ENCODE assay signal across 28 mouse cellular contexts in genomic region chr6:28629866-28630265, GRCm38 (mm10).
DNase-seq lines count a peak whose midpoint lies in the region; ATAC-seq and TF ChIP-seq lines count a peak whose summit lies in the region.
"Had no signal": no experiment of that assay in that cellular context is flagged by ENCODE, and none has a peak within 500 bp of the region (broad histone marks: within the 10 kb centered on the region; RNA-seq: fewer than 3 reads in every experiment).

No protein-coding gene starts in this region.

- no peaks in the 10 kb centered on the region for H3K27me3 ChIP-seq in forebrain, embryonic 11.5 days (ENCODE audit: control insufficient read depth, insufficient read depth, low read length)
- no peaks in the 10 kb centered on the region for H3K27me3 ChIP-seq in forebrain, embryonic 10.5 days (ENCODE audit: poor library complexity, severe bottlenecking)
- H3K27me3 ChIP-seq in lung, embryonic 14.5 days (ENCODE audit: insufficient read depth, low read length): no peaks in the 10 kb centered on the region
- no peaks in the 10 kb centered on the region for H3K27me3 ChIP-seq in forebrain, embryonic 13.5 days
- H3K27me3 ChIP-seq: embryonic facial prominence, embryonic 12.5 days; limb, embryonic 15.5 days; liver, embryonic 13.5 days; midbrain, embryonic 12.5 days; neural tube, embryonic 12.5 days had no signal

- no peak for DNase-seq in forebrain, embryonic 11.5 days (ENCODE audit: low spot score)
- DNase-seq in forebrain, embryonic 10.5 days (ENCODE audit: extremely low spot score, low spot score): no peak
- peak; percentile 26 for DNase-seq in lung, embryonic 14.5 days
- DNase-seq in lung, postnatal 36 days: no peak
- DNase-seq in retina, postnatal 1 day: peak; percentile 45
- no peak for DNase-seq in frontal cortex, adult 2 months (ENCODE audit: extremely low spot score in 1 of 2, low spot score in 1 of 2)
- DNase-seq: adrenal gland, adult 2 months; adrenal gland, postnatal 36 days; cerebellum, adult 9-11 months; heart, postnatal 14 days; kidney, adult 18-20 months; kidney, postnatal 36 days; layer of hippocampus, postnatal 36 days; liver, embryonic 13.5 days; lung, adult 18-20 months; thymus, postnatal 4 days had no signal

- H3K4me1 ChIP-seq in forebrain, embryonic 11.5 days (replicated peaks; ENCODE audit: control insufficient read depth, insufficient read depth, low read length): peaks cover 10% of the 10 kb centered on the region; the same call in 1 of the 2 replicates
- peaks cover 38% of the 10 kb centered on the region for H3K4me1 ChIP-seq in forebrain, embryonic 10.5 days
- 0 out of 2 replicates have a peak, but pooled peaks cover 3% of the 10 kb centered on the region for H3K4me1 ChIP-seq in lung, embryonic 14.5 days (ENCODE audit: insufficient read depth)
- H3K4me1 ChIP-seq in forebrain, embryonic 13.5 days: peaks cover 51% of the 10 kb centered on the region
- H3K4me1 ChIP-seq: limb, embryonic 10.5 days had no signal

- no peak overlapping the region for H3K27ac ChIP-seq in forebrain, embryonic 11.5 days (ENCODE audit: low read depth, low read length)
- H3K27ac ChIP-seq in forebrain, embryonic 10.5 days: no peak overlapping the region
- H3K27ac ChIP-seq in lung, embryonic 14.5 days (ENCODE audit: low read depth): no peak overlapping the region
- H3K27ac ChIP-seq in forebrain, embryonic 13.5 days: no peak overlapping the region
- H3K27ac ChIP-seq: embryonic facial prominence, embryonic 12.5 days; hindbrain, embryonic 10.5 days; limb, embryonic 10.5 days; limb, embryonic 15.5 days; liver, embryonic 13.5 days; midbrain, embryonic 12.5 days; neural tube, embryonic 12.5 days had no signal

- ATAC-seq in forebrain, embryonic 11.5 days (replicated peaks; ENCODE audit: low FRiP score): peak; percentile 62; the same call in 1 of the 2 replicates
- no peak for ATAC-seq in lung, embryonic 14.5 days (ENCODE audit: insufficient read depth)
- peak; percentile 33; the same call in 1 of the 2 replicates for ATAC-seq in forebrain, embryonic 13.5 days
- ATAC-seq in erythroblast, adult 5-6 weeks (replicated peaks; ENCODE audit: low FRiP score, poor library complexity, severe bottlenecking): no peak
- ATAC-seq: activated CD4-positive, CD25-positive, alpha-beta regulatory T cell, adult 4 months; hindbrain, embryonic 16.5 days had no signal

- no peak overlapping the region for H3K9ac ChIP-seq in forebrain, embryonic 11.5 days (ENCODE audit: low read length)
- no peak overlapping the region for H3K9ac ChIP-seq in lung, embryonic 14.5 days
- H3K9ac ChIP-seq in forebrain, embryonic 13.5 days: no peak overlapping the region
- H3K9ac ChIP-seq: embryonic facial prominence, embryonic 12.5 days; limb, embryonic 15.5 days; liver, embryonic 13.5 days; midbrain, embryonic 12.5 days; neural tube, embryonic 12.5 days had no signal

- no peak for TF ChIP-seq CTCF in lung, embryonic 14.5 days (IDR thresholded peaks at IDR 0.05; ENCODE audit: low read depth)

- H3K36me3 ChIP-seq in forebrain, embryonic 11.5 days (ENCODE audit: control insufficient read depth, insufficient read depth, low read length): no peaks in the 10 kb centered on the region
- peaks cover 10% of the 10 kb centered on the region for H3K36me3 ChIP-seq in forebrain, embryonic 10.5 days (replicated peaks)
- H3K36me3 ChIP-seq in lung, embryonic 14.5 days (ENCODE audit: insufficient read depth): peaks cover 7% of the 10 kb centered on the region; the same call in 1 of the 2 replicates
- no peaks in the 10 kb centered on the region for H3K36me3 ChIP-seq in forebrain, embryonic 13.5 days (ENCODE audit: poor library complexity, severe bottlenecking)
- H3K36me3 ChIP-seq: midbrain, embryonic 12.5 days; neural tube, embryonic 12.5 days had no signal

- H3K4me3 ChIP-seq in forebrain, embryonic 11.5 days (ENCODE audit: low read depth, low read length): no peak overlapping the region
- H3K4me3 ChIP-seq in forebrain, embryonic 10.5 days: no peak overlapping the region
- H3K4me3 ChIP-seq in lung, embryonic 14.5 days (ENCODE audit: low read depth, low read length): no peak overlapping the region
- no peak overlapping the region for H3K4me3 ChIP-seq in forebrain, embryonic 13.5 days
- H3K4me3 ChIP-seq: embryonic facial prominence, embryonic 12.5 days; erythroblast, embryonic 14.5 days; hindbrain, embryonic 10.5 days; limb, embryonic 10.5 days; limb, embryonic 15.5 days; liver, embryonic 13.5 days; midbrain, embryonic 12.5 days; myocyte; neural tube, embryonic 12.5 days had no signal

- no peak overlapping the region for H3K4me2 ChIP-seq in forebrain, embryonic 11.5 days (ENCODE audit: low read depth, low read length, severe bottlenecking)
- H3K4me2 ChIP-seq in lung, embryonic 14.5 days: no peak overlapping the region
- H3K4me2 ChIP-seq in forebrain, embryonic 13.5 days: no peak overlapping the region
- H3K4me2 ChIP-seq: embryonic facial prominence, embryonic 12.5 days; limb, embryonic 15.5 days; liver, embryonic 13.5 days; midbrain, embryonic 12.5 days; neural tube, embryonic 12.5 days had no signal

- no peaks in the 10 kb centered on the region for H3K9me3 ChIP-seq in forebrain, embryonic 11.5 days (ENCODE audit: control insufficient read depth, low read length)
- H3K9me3 ChIP-seq in forebrain, embryonic 10.5 days: no peaks in the 10 kb centered on the region
- H3K9me3 ChIP-seq in lung, embryonic 14.5 days (ENCODE audit: low read depth, low read length): no peaks in the 10 kb centered on the region
- H3K9me3 ChIP-seq in forebrain, embryonic 13.5 days (replicated peaks): no peaks in the 10 kb centered on the region
- H3K9me3 ChIP-seq: embryonic facial prominence, embryonic 12.5 days; hindbrain, embryonic 10.5 days; limb, embryonic 10.5 days; limb, embryonic 15.5 days; liver, embryonic 13.5 days; midbrain, embryonic 12.5 days; neural tube, embryonic 12.5 days had no signal

- 40% methylated on average over 2 of the region's 2 CpGs for WGBS in forebrain, embryonic 11.5 days
- 70% methylated on average over 2 of the region's 2 CpGs for WGBS in forebrain, embryonic 10.5 days
- WGBS in lung, embryonic 14.5 days: 65% methylated on average over 2 of the region's 2 CpGs
- WGBS in forebrain, embryonic 13.5 days: 9% methylated on average over 2 of the region's 2 CpGs

Comparison
In these comparisons a context has a peak if more than half of its experiments do, and no peak if none do; other contexts are left out.
1. DNase-seq: peak in lung, embryonic 14.5 days (single experiment) and retina, postnatal 1 day (single experiment); none in forebrain, embryonic 11.5 days (single experiment), forebrain, embryonic 10.5 days (single experiment), lung, postnatal 36 days (single experiment) and frontal cortex, adult 2 months (0 of 2).
2. ATAC-seq: peak in forebrain, embryonic 11.5 days (single experiment) and forebrain, embryonic 13.5 days (single experiment); none in lung, embryonic 14.5 days (single experiment) and erythroblast, adult 5-6 weeks (single experiment).